Mouse (Mus musculus): ENCODE measurements around the gene Wdr77. TPM values are rescaled to one million over a fixed set of nuclear protein-coding genes. Genes with fewer than 3 reads are reported as not detected.

Gene Wdr77
- total RNA-seq, 2 experiments from 2014 or later: 46.9 to 50.7 TPM

Other genes starting within 250 kb of the Wdr77 start
- gene Rap1a, start 158.0 kb upstream of the Wdr77 start, total RNA-seq (2021): 10 to 100 TPM; 57.7 to 72.0 TPM
- 1 to 10 TPM in 1 of 2 experiments, under 1 TPM in 1; 0.81 to 1.3 TPM for gene Adora3, start 88.5 kb upstream of the Wdr77 start, total RNA-seq (2021)
- not detected for gene Tmigd3, start 88.5 kb upstream of the Wdr77 start, total RNA-seq (2021)
- gene I830077J02Rik, start 26.7 kb upstream of the Wdr77 start, total RNA-seq (2021): 1 to 10 TPM; 1.4 to 1.8 TPM
- 100 to 1,000 TPM; 256 to 269 TPM for gene Atp5f1, start 730 bp downstream of the Wdr77 start, total RNA-seq (2021)
- gene Ovgp1, start 14.3 kb downstream of the Wdr77 start, total RNA-seq (2021): 1 to 10 TPM; 1.1 to 4.9 TPM
- not detected for gene Pifo, start 55.3 kb downstream of the Wdr77 start, total RNA-seq (2021)
- gene Chil5, start 73.4 kb downstream of the Wdr77 start, total RNA-seq (2021): not detected
- gene Chia1, start 153.9 kb downstream of the Wdr77 start, total RNA-seq (2021): under 1 TPM; 0.62 to 0.86 TPM
- gene Chil3, start 208.2 kb downstream of the Wdr77 start, total RNA-seq (2021): not detected